Mouse (Mus musculus) liver, embryonic 14.5 days (tissue): ENCODE data around the gene Lrrc8b. TPM values are rescaled to one million over a fixed set of nuclear protein-coding genes. Genes with fewer than 3 reads are reported as not detected.

Source experiments
- ATAC-seq: fragments of 200-750 bp; cut with Nextera tagmentation; 2 replicates; pipeline ENCODE4 v1.8.0; 2017; ENCODE audit warnings: moderate number of reproducible peaks, mild to moderate bottlenecking, moderate library complexity; ENCODE audit not compliant: insufficient read depth
- DNase-seq, 3 experiments: peaks; one replicate each; pipeline ENCODE4 v3.0.0-alpha.2; 2012 to 2013; ENCODE audit warnings: low read depth in 3 of 3, low spot score in 3 of 3
- H3K27ac ChIP-seq: fragments of 300-500 bp; sonication (generic); 2 replicates; pipeline ENCODE4 v1.5.1; 2014; ENCODE audit warnings: moderate library complexity, mild to moderate bottlenecking, control low read depth, inconsistent platforms
- H3K27me3 ChIP-seq: fragments of 300-500 bp; sonication (generic); 2 replicates; pipeline ENCODE4 v1.6.1; 2014; ENCODE audit warnings: mild to moderate bottlenecking, low read length, moderate library complexity; ENCODE audit not compliant: control insufficient read depth, insufficient read depth
- H3K36me3 ChIP-seq: fragments of 300-500 bp; sonication (generic); replicated peaks from 2 replicates; pipeline ENCODE4 v1.6.1; 2014; ENCODE audit warnings: low read depth; ENCODE audit not compliant: control insufficient read depth, insufficient read depth
- H3K4me1 ChIP-seq, 2 experiments: fragments of 200-500 bp in 1 of 2; fragments of 300-500 bp in 1 of 2; sonication (generic) in 1 of 2; replicated peaks; 2 replicates each; pipeline ENCODE4 v1.6.1; 2012 to 2014; ENCODE audit warnings: antibody characterized with exemption in 1 of 2, inconsistent platforms in 1 of 2, low read length in 1 of 2; ENCODE audit not compliant: control insufficient read depth in 2 of 2, insufficient read depth in 2 of 2
- H3K4me2 ChIP-seq: fragments of 300-500 bp; sonication (generic); 2 replicates; pipeline ENCODE4 v1.6.1; 2014; ENCODE audit warnings: low read depth, mild to moderate bottlenecking, control low read depth, moderate library complexity
- H3K4me3 ChIP-seq, 2 experiments: fragments of 200-500 bp in 1 of 2; fragments of 300-500 bp in 1 of 2; sonication (generic) in 1 of 2; 2 replicates each; pipeline ENCODE4 v1.5.1; 2012 to 2014; ENCODE audit warnings: low read depth in 2 of 2, low read length in 2 of 2, mild to moderate bottlenecking in 2 of 2, control low read depth in 1 of 2, inconsistent platforms in 1 of 2, moderate library complexity in 1 of 2; ENCODE audit not compliant: insufficient read depth in 1 of 2
- H3K9ac ChIP-seq: fragments of 300-500 bp; sonication (generic); replicated peaks from 2 replicates; pipeline ENCODE4 v1.6.1; 2014; ENCODE audit warnings: mild to moderate bottlenecking, control low read depth, moderate library complexity
- H3K9me3 ChIP-seq: fragments of 300-500 bp; sonication (generic); 2 replicates; pipeline ENCODE4 v1.6.1; 2016; ENCODE audit warnings: low read length, mixed read lengths; ENCODE audit not compliant: control insufficient read depth
- CTCF ChIP-seq: IDR thresholded peaks from 2 replicates; pipeline ENCODE4 v1.5.1; 2016; ENCODE audit warnings: antibody characterized with exemption, low read depth, control low read depth
- EP300 ChIP-seq: IDR thresholded peaks from 2 replicates; pipeline ENCODE4 v1.6.1; 2016; ENCODE audit warnings: antibody characterized with exemption, low read depth
- WGBS: fragments of 180-500 bp; shearing (Covaris S2); extraction: QIAGEN DNeasy Blood & Tissue Kit; methylation state at CpG from one replicate; pipeline ENCODE4 v1.1.7; 2014; ENCODE audit not compliant: insufficient replicate concordance; 5-methylcytosine and 5-hydroxymethylcytosine counted together
- polyA plus RNA-seq, 2 experiments: library from polyadenylated mRNA; depleted of rRNA in 1 of 2; stranded (reverse) in 1 of 2; unstranded in 1 of 2; fragments of >200 nt; fragmentation: Nextera tagmentation in 1 of 2; extraction: Ambion mirVana in 1 of 2; gene quantifications; 2 replicates each; pipeline versions ENCODE4 v1.2.1 to v1.2.3; 2012 to 2014

Lrrc8b gene
- polyA plus RNA-seq, 2 experiments = 3.5 to 3.8 TPM

DNA sequence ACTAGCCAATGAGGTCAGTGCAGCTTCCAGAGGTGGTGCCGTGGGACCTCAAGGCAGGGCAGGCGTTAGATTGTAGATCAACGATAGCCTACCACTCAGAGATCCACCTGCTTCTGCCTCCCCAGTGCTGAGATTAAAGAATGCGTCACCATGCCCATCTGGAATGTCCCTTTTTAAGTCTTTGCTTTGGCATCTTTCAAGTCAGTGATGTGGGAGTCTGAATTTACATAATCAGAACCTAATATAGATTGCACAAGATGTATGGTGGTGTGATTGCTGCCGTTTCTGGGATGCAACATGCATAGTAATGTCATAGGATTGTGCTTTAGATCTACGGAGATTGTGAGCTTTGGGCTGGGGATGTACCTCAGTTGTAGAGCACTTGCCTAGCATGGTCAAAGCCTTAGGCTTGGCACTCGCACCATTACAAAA lies 50.9 kb downstream of the Lrrc8b start:
- no peaks in the 10 kb centered on the region for H3K4me1 ChIP-seq
- H3K27ac ChIP-seq = no peak overlapping the region
- no peaks in the 10 kb centered on the region for H3K9me3 ChIP-seq
- ATAC-seq (no peak), DNase-seq (no peak)
- no peaks in the 10 kb centered on the region for H3K27me3 ChIP-seq
- no peak overlapping the region for H3K9ac ChIP-seq
- H3K4me2 ChIP-seq = no peak overlapping the region
- H3K36me3 ChIP-seq = no peaks in the 10 kb centered on the region
- TF ChIP-seq CTCF = no peak
- TF ChIP-seq EP300 = no peak
- 77% methylated on average over 7 of the region's 7 CpGs for WGBS
- no peak overlapping the region for H3K4me3 ChIP-seq

DNA sequence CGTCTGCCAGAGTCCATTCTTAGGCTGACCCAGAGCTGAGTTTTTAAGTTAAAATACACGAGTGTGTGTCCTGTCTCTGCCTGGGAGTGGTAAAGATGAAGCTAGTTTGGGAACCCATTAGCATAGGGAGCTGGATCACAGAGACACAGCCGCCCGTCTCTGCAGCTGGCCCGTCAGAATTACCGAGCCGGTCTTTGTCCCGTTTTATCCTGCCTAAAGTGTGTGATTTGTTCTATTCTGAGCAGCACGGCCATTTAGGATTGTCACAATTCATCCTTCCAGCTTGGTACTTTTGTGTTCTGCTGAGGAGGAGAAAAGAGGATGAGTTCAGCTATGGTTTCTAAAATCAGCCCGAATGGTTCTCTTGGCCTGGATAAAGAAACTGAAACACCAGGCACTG lies 51.7 kb downstream of the Lrrc8b start:
- no peaks in the 10 kb centered on the region for H3K9me3 ChIP-seq
- no peaks in the 10 kb centered on the region for H3K4me1 ChIP-seq
- H3K36me3 ChIP-seq = no peaks in the 10 kb centered on the region
- no peak overlapping the region for H3K4me2 ChIP-seq
- no peak for DNase-seq
- TF ChIP-seq CTCF = no peak
- TF ChIP-seq EP300 = no peak
- H3K4me3 ChIP-seq = no peak overlapping the region
- ATAC-seq = no peak
- WGBS = 77% methylated on average over 10 of the region's 10 CpGs
- H3K27ac ChIP-seq = no peak overlapping the region
- no peak overlapping the region for H3K9ac ChIP-seq
- H3K27me3 ChIP-seq = no peaks in the 10 kb centered on the region

DNA sequence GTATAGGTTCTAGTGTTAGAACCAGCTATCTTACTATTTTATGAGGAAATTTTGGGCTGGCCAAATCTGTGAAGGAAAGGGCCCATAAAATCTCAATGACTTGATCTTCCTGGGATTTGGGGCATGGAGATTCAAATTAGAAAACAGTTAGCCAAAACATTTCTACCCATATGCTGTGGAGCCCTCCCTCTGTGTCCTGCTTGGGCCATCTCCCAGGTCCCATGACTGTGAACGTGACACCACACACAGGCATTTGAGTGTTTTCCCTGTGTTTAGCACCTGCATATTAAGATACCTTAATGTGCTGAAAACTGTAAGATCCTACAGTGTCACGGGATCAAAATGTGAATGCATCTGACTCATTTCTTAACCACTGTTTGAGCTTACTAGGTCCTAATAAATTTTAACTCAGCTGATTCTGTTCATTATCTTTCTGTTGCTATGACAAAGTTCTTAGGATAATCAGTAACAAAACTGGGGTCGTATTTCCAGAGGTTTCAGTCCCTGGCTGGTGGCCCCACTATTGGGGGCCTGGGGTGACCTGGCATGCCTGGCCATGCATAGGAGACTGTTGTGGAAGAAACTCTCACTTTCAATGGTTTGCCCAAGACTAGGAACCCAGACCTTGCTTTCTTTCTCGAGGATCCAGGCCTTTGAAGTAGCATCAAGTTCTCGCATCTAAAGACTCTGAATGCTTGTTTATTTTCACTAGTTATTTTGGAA lies 57.6 kb downstream of the Lrrc8b start:
- Histone ChIP-seq H3K27me3 (no peaks in the 10 kb centered on the region), H3K9ac (no peak overlapping the region), H3K4me3 (no peak overlapping the region), H3K36me3 (no peaks in the 10 kb centered on the region), H3K27ac (no peak overlapping the region), H3K9me3 (no peaks in the 10 kb centered on the region), H3K4me1 (no peaks in the 10 kb centered on the region), H3K4me2 (no peak overlapping the region)
- WGBS = 70% methylated on average over 5 of the region's 5 CpGs
- ATAC-seq (no peak), DNase-seq (no peak)
- TF ChIP-seq EP300 (no peak), CTCF (no peak)

- Histone ChIP-seq H3K4me3 (no peak overlapping the region), H3K4me1 (no peaks in the 10 kb centered on the region), H3K27me3 (no peaks in the 10 kb centered on the region), H3K9me3 (no peaks in the 10 kb centered on the region), H3K4me2 (no peak overlapping the region), H3K27ac (no peak overlapping the region), H3K36me3 (peaks cover 4% of the 10 kb centered on the region), H3K9ac (no peak overlapping the region)
- TF ChIP-seq CTCF = no peak
- no peak for TF ChIP-seq EP300
- 78% methylated on average over 9 of the region's 9 CpGs for WGBS
- ATAC-seq = no peak
- DNase-seq = no peak
These were observed 62.0 kb downstream of the Lrrc8b start for GRCm38 (mm10) chr5:105477527-105477926.

DNA sequence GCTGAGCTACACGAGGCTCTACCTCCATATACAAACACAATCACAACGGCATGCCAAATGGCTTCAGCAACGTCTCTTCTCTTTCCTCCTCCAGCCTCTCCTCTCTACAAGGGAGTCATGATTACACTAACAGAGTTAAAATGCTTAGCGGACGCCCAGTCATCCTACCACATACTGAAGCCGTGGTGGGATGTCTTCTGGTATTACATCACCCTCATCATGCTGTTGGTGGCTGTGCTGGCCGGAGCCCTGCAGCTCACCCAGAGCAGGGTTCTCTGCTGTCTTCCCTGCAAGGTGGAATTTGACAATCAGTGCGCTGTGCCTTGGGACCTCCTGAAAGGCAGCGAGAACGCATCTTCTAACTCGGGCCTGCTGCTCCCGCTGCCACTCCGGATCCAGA lies 64.1 kb downstream of the Lrrc8b start:
- DNase-seq = no peak
- Histone ChIP-seq H3K27ac (no peak overlapping the region), H3K27me3 (no peaks in the 10 kb centered on the region), H3K9me3 (no peaks in the 10 kb centered on the region), H3K9ac (no peak overlapping the region), H3K36me3 (peaks cover 4% of the 10 kb centered on the region), H3K4me3 (no peak overlapping the region), H3K4me1 (no peaks in the 10 kb centered on the region), H3K4me2 (no peak overlapping the region)
- WGBS = 82% methylated on average over 13 of the region's 13 CpGs
- TF ChIP-seq EP300 (no peak), CTCF (no peak)
- ATAC-seq = no peak
